Mouse (Mus musculus) retina, embryonic 14.5 days (tissue): ENCODE measurements at regions not wholly inside any gene's neighbourhood (a gene's known extent, or its start where the extent isn't known, plus 50 kb on each side); places are given as distances from the start of the nearest gene placed in this dataset.
A peak's percentile ranks its signal among the peaks of the same experiment; 100 is the strongest.

Source experiments
- DNase-seq: peaks from one replicate; pipeline ENCODE4 v3.0.0-alpha.2; 2015; ENCODE audit warnings: low spot score

DNA sequence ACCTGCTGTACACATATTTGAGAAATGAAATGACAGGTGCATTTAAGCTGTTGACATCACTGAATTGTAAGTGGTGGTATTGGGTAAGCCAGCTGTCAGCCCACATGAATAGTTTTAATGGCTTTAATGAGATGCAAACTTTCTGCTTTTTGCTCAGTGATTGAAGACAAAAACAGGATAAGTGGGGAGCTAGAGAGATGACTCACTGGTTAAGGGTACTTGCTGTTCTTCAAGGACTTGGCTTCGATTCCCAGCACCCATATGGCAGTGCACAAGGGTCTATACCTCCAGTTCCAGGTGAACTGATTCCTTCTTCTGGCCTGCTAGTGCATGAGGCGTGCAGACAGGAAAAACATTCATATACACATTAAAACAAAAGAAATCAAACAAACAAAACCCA lies 162.7 kb upstream of the Pex5l start:
- no peak for DNase-seq

DNA sequence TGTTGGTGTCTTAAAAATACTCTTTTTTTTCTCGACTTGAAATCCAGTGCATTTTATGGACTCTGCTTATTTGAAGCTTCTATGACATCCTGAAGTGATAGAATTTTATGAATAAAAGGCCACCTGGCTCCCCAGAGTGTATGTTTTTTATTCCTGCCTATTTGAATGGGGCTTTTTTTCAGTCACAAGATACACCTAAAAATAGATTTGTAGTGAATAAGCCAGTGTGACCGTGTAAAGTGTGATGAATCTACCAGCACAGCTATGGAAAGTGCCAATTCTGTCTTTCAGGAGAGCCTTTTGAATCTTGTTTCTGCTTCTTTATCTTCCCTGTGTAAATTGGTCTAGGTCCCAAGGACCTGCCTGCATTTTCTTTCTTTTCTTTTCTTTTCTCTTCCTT lies 119.8 kb upstream of the Pex5l start:
- DNase-seq: no peak

DNA sequence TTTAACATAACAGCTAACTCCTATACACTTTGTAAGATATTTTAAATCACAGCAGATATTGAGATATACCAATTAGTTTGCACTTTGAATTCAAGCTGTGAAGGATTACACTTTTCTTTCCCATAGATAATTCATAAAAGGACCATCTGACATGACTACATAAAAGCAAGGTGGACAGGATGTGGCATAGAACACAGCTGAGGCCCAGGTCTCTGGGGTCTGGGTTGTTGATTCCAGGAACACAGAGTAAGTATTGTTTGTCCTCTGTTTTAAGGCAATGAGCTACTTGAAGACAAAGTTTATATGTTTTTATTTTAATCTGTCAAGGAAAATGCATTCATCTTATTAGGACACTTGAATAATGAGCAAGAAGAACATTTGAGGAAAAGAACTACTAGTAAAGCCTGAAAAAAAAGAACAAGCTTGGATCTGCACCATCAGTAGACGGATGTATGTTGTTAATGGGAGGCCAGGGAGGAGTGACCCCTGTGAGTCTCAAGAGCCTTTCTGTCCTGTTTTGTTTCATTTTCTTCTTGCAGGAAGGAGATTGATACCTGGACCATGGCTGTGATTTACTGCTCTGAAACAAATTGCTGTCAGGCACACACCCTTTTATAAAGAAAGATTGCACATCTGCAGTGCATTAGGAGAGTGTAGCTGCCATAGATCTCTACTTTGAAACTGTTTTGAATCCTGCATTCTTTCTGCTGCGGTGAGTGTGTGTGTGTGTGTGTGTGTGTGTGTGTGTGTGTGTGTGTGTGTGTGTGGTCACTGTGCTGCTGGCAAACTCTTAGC lies 76.4 kb upstream of the Pex5l start:
- DNase-seq: peak; percentile 45

DNA sequence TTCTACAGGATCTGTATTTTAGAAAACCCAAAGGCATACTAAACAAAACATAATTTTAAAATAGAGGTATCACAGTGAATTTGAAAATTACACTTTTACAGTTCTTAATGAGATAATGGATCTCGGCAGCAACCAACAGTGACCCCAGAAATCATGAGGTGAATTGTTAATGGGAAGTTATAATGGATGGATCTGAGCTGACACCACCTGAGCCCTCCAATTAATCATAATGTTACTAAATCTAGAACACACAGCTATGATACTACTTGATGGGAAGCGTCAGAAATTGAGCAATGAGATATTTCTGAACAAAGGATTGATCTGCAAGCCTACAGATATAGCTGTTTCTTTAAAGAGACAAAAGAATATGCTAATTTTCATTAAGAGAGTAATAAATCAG lies 75.2 kb upstream of the Pex5l start:
- peak; percentile 4 for DNase-seq

DNA sequence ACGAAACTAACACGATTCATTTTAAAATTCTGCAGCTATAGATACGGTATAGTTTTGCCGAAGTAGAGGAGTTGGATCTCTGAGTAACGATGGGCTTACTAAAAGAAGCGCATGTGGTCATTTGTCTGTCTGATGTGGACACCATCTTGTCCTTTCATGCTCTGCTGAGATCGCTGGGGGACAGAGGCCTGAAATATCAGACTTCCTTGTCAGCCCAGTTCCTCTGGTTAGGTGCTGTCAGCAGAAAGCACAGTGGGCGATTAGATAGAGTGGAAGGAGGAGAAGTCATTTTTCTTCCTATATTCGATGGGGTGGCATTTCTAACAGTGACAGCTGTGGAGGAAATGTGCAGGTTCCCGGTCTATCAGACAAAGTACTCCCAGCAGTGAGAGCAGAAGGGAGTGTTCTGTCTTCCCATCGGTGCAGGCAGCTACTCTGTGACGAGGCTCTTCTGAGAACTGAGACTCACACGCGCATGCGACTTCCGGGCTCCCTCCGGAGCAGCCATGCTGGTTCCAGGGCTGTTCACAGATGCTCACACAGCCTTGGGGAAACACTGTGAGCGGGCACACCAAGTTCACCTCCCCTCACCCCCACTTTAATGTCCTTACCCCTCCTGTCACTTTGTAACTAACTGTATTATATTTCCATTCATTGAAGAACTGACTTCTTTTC lies 74.5 kb upstream of the Pex5l start:
- DNase-seq: peak; percentile 21

DNA sequence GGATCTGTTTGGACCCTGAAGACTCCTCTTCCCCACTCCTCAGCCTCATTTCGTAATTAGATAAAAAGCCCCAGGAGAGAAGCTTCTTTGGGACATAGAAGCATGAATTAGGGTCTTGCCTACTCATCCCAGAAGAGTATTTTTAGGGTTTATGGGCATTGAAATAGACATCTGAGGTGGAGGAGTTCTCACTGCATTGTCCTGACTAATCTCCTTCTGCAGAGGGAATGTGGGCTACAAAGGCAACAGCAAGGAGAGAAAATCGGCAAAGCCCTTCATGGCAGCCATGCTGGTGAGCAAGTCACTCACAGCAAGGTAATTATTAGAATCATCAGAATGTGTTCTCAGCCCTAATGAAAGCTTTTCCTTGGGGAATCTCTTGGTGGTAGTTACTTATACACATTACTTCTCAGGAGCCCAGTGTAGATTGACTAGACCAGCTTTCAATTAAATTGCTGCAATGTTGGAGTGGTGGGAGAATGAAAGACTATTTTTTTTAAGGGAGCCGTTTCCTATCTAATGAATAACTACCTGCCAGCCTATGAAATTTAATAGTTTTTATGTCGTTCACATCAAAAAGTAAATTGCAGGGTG lies 68.3 kb upstream of the Pex5l start:
- no peak for DNase-seq
